Mouse (Mus musculus) cerebellum, adult 2 months (tissue): Measurements from ENCODE around the gene Ankrd16.

Experiments used
- CTCF ChIP-seq: fragments of 200-500 bp; IDR thresholded peaks from 2 replicates; pipeline ENCODE4 v1.5.1; 2011; ENCODE audit warnings: low read depth, mild to moderate bottlenecking, control low read depth, low read length, moderate library complexity, borderline replicate concordance; ENCODE audit not compliant: insufficient read depth
- POLR2A ChIP-seq: fragments of 200-500 bp; IDR thresholded peaks from 2 replicates; pipeline ENCODE4 v1.6.1; 2011; ENCODE audit warnings: low read length, control low read depth, borderline replicate concordance; ENCODE audit not compliant: insufficient read depth

GRCm38 (mm10) chr2:11797930-11798364 lies 20.3 kb downstream of the Ankrd16 start:
- TF ChIP-seq CTCF, result no peak
- TF ChIP-seq POLR2A, result no peak
